Mouse (Mus musculus) stomach, postnatal 0 days (tissue): ENCODE measurements around the gene Tln2. TPM values are rescaled to one million over a fixed set of nuclear protein-coding genes. Genes with fewer than 3 reads are reported as not detected.
A peak's percentile ranks its signal among the peaks of the same experiment; 100 is the strongest.

Experiments used
- ATAC-seq: fragments of 200-750 bp; cut with Nextera tagmentation; 2 replicates; pipeline ENCODE4 v1.8.0; 2017; ENCODE audit not compliant: low FRiP score, low TSS enrichment
- DNase-seq: peaks from one replicate; pipeline ENCODE4 v3.0.0-alpha.2; 2016; ENCODE audit warnings: low spot score
- H3K27ac ChIP-seq: fragments of 300-500 bp; sonication (generic); replicated peaks from 2 replicates; pipeline ENCODE4 v1.5.1; 2014; ENCODE audit warnings: mild to moderate bottlenecking, control low read depth
- H3K27me3 ChIP-seq: fragments of 300-500 bp; sonication (generic); 2 replicates; pipeline ENCODE4 v1.6.1; 2014; ENCODE audit warnings: low read length; ENCODE audit not compliant: control insufficient read depth, insufficient read depth
- H3K36me3 ChIP-seq: fragments of 300-500 bp; sonication (generic); 2 replicates; pipeline ENCODE4 v1.6.1; 2014; ENCODE audit warnings: low read length, mixed read lengths; ENCODE audit not compliant: control insufficient read depth, insufficient read depth
- H3K4me1 ChIP-seq: fragments of 300-500 bp; sonication (generic); replicated peaks from 2 replicates; pipeline ENCODE4 v1.6.1; 2014; ENCODE audit warnings: antibody characterized with exemption; ENCODE audit not compliant: control insufficient read depth, insufficient read depth
- H3K4me2 ChIP-seq: fragments of 300-500 bp; sonication (generic); replicated peaks from 2 replicates; pipeline ENCODE4 v1.6.1; 2014; ENCODE audit warnings: low read depth, mild to moderate bottlenecking, control low read depth, moderate library complexity
- H3K4me3 ChIP-seq: fragments of 300-500 bp; sonication (generic); 2 replicates; pipeline ENCODE4 v1.5.1; 2014; ENCODE audit warnings: low read depth, low read length, control low read depth
- H3K9ac ChIP-seq: fragments of 300-500 bp; sonication (generic); 2 replicates; pipeline ENCODE4 v1.6.1; 2014; ENCODE audit warnings: mild to moderate bottlenecking, low read length, control low read depth, mixed read lengths
- H3K9me3 ChIP-seq: fragments of 300-500 bp; sonication (generic); 2 replicates; pipeline ENCODE4 v1.6.1; 2016; ENCODE audit warnings: low read length; ENCODE audit not compliant: control insufficient read depth
- CTCF ChIP-seq: IDR thresholded peaks from 2 replicates; pipeline ENCODE4 v1.5.1; 2016; ENCODE audit warnings: antibody characterized with exemption, low read depth, mild to moderate bottlenecking, moderate library complexity
- EP300 ChIP-seq: optimal IDR thresholded peaks from 2 replicates; pipeline ENCODE3; 2016; ENCODE audit warnings: antibody characterized with exemption
- WGBS: fragments of 180-500 bp; shearing (Covaris S2); extraction: QIAGEN DNeasy Blood & Tissue Kit; methylation state at CpG from one replicate; pipeline ENCODE4 v1.1.7; 2014; 5-methylcytosine and 5-hydroxymethylcytosine counted together
- polyA plus RNA-seq: library from polyadenylated mRNA; unstranded; fragments of >200 nt; fragmentation: Nextera tagmentation; extraction: Ambion mirVana; gene quantifications from 2 replicates; pipeline ENCODE4 v1.2.1, GENCODE M21; 2015

Gene Tln2
- polyA plus RNA-seq, 1 experiment from 2014 or later, result 17.5 TPM

GRCm38 (mm10) chr9:67396446-67396845, 163.1 kb downstream of the Tln2 start:
- 84% methylated on average over 3 of the region's 3 CpGs for WGBS
- no peaks in the 10 kb centered on the region for H3K27me3 ChIP-seq

GRCm38 (mm10) chr9:67384028-67384590, 175.4 kb downstream of the Tln2 start:
- no peaks in the 10 kb centered on the region for H3K27me3 ChIP-seq
- H3K4me1 ChIP-seq, result no peaks in the 10 kb centered on the region; the same call in 1 of the 2 replicates
- H3K27ac ChIP-seq, result no peak overlapping the region
- TF ChIP-seq CTCF (no peak), EP300 (no peak)
- DNase-seq, result no peak
- peaks cover 4% of the 10 kb centered on the region; the same call in 1 of the 2 replicates for H3K36me3 ChIP-seq
- no peak overlapping the region for H3K4me3 ChIP-seq
- 86% methylated on average over 9 of the region's 9 CpGs for WGBS
- ATAC-seq, result no peak
- no peaks in the 10 kb centered on the region for H3K9me3 ChIP-seq
- no peak overlapping the region for H3K9ac ChIP-seq
- H3K4me2 ChIP-seq, result no peak overlapping the region

More at GRCm38 (mm10) chr9:67396446-67396845, 163.1 kb downstream of the Tln2 start:
- DNase-seq, result no peak
- Histone ChIP-seq H3K9ac (no peak overlapping the region), H3K4me1 (no peaks in the 10 kb centered on the region), H3K9me3 (no peaks in the 10 kb centered on the region), H3K27ac (no peak overlapping the region), H3K4me3 (no peak overlapping the region), H3K36me3 (no peaks in the 10 kb centered on the region), H3K4me2 (no peak overlapping the region)
- TF ChIP-seq CTCF (no peak), EP300 (no peak)
- no peak for ATAC-seq

- Histone ChIP-seq H3K9ac (no peak overlapping the region), H3K27me3 (no peaks in the 10 kb centered on the region), H3K9me3 (no peaks in the 10 kb centered on the region), H3K4me3 (no peak overlapping the region), H3K4me2 (no peak overlapping the region), H3K27ac (peak overlapping the region; percentile 4; the same call in 1 of the 2 replicates), H3K4me1 (no peaks in the 10 kb centered on the region; the same call in 1 of the 2 replicates), H3K36me3 (0 out of 2 replicates have a peak, but pooled peaks cover 2% of the 10 kb centered on the region)
- TF ChIP-seq EP300, result no peak
- TF ChIP-seq CTCF, result no peak
- ATAC-seq (no peak), DNase-seq (no peak)
- WGBS, result 18% methylated on average over 5 of the region's 5 CpGs
Measured at GRCm38 (mm10) chr9:67380095-67380494, 179.4 kb downstream of the Tln2 start.

- ATAC-seq (no peak), DNase-seq (no peak)
- H3K9me3 ChIP-seq, result no peaks in the 10 kb centered on the region
- no peak overlapping the region for H3K9ac ChIP-seq
- H3K27ac ChIP-seq, result no peak overlapping the region
- 90% methylated on average over 5 of the region's 5 CpGs for WGBS
- H3K4me3 ChIP-seq, result no peak overlapping the region
- H3K4me2 ChIP-seq, result no peak overlapping the region
- H3K36me3 ChIP-seq, result 0 out of 2 replicates have a peak, but pooled peaks cover 2% of the 10 kb centered on the region
- TF ChIP-seq EP300 (no peak), CTCF (no peak)
- H3K4me1 ChIP-seq, result no peaks in the 10 kb centered on the region; the same call in 1 of the 2 replicates
- H3K27me3 ChIP-seq, result no peaks in the 10 kb centered on the region
Measured at GRCm38 (mm10) chr9:67378772-67379171, 180.7 kb downstream of the Tln2 start.

- Histone ChIP-seq H3K4me2 (no peak overlapping the region), H3K27me3 (no peaks in the 10 kb centered on the region), H3K27ac (no peak overlapping the region), H3K9me3 (no peaks in the 10 kb centered on the region), H3K4me3 (no peak overlapping the region), H3K36me3 (peaks cover 3% of the 10 kb centered on the region), H3K4me1 (no peaks in the 10 kb centered on the region), H3K9ac (no peak overlapping the region)
- TF ChIP-seq CTCF (no peak), EP300 (no peak)
- DNase-seq (no peak), ATAC-seq (no peak)
- WGBS, result 93% methylated on average over 3 of the region's 3 CpGs
Measured at GRCm38 (mm10) chr9:67368078-67368477, 191.4 kb downstream of the Tln2 start.

GRCm38 (mm10) chr9:67362511-67362910, 197.0 kb downstream of the Tln2 start:
- no peaks in the 10 kb centered on the region for H3K27me3 ChIP-seq
- no peaks in the 10 kb centered on the region for H3K9me3 ChIP-seq
- no peak overlapping the region for H3K9ac ChIP-seq
- no peak overlapping the region for H3K4me2 ChIP-seq
- DNase-seq (no peak), ATAC-seq (no peak)
- no peak overlapping the region for H3K27ac ChIP-seq
- no peak overlapping the region for H3K4me3 ChIP-seq
- H3K4me1 ChIP-seq, result no peaks in the 10 kb centered on the region
- TF ChIP-seq EP300, result no peak
- TF ChIP-seq CTCF, result no peak
- H3K36me3 ChIP-seq, result peaks cover 3% of the 10 kb centered on the region
- 92% methylated on average over 10 of the region's 10 CpGs for WGBS
